Mouse (Mus musculus) left cerebral cortex, postnatal 10 days (tissue): ENCODE measurements around the gene Cmbl. TPM values are rescaled to one million over a fixed set of nuclear protein-coding genes. Genes with fewer than 3 reads are reported as not detected.

Source experiments
- total RNA-seq, 2 experiments: library from RNA; stranded (reverse); gene quantifications; 2 replicates each; pipeline ENCODE4 v1.2.3; 2021

Cmbl gene
- total RNA-seq, 2 experiments from 2014 or later, result 13.5 to 17.3 TPM

Other genes with a start within 250 kb of the Cmbl start
- 1 to 10 TPM; 6.4 to 8.7 TPM for gene Ankrd33b, start 197.7 kb upstream of the Cmbl start, total RNA-seq
- gene Ropn1l, start 111.7 kb upstream of the Cmbl start, total RNA-seq, result 1 to 10 TPM; 1.0 to 1.8 TPM
- gene March6, start 34.3 kb upstream of the Cmbl start, total RNA-seq, result 100 to 1,000 TPM; 226 to 233 TPM
- gene Cct5, start 36.4 kb downstream of the Cmbl start, total RNA-seq, result 100 to 1,000 TPM; 229 to 230 TPM
- gene Fam173b, start 36.5 kb downstream of the Cmbl start, total RNA-seq, result 10 to 100 TPM; 10.9 to 11.0 TPM